Mouse (Mus musculus): ENCODE measurements at regions not wholly inside any gene's neighbourhood (a gene's known extent, or its start where the extent isn't known, plus 50 kb on each side); places are given as distances from the start of the nearest gene placed in this dataset.

DNA sequence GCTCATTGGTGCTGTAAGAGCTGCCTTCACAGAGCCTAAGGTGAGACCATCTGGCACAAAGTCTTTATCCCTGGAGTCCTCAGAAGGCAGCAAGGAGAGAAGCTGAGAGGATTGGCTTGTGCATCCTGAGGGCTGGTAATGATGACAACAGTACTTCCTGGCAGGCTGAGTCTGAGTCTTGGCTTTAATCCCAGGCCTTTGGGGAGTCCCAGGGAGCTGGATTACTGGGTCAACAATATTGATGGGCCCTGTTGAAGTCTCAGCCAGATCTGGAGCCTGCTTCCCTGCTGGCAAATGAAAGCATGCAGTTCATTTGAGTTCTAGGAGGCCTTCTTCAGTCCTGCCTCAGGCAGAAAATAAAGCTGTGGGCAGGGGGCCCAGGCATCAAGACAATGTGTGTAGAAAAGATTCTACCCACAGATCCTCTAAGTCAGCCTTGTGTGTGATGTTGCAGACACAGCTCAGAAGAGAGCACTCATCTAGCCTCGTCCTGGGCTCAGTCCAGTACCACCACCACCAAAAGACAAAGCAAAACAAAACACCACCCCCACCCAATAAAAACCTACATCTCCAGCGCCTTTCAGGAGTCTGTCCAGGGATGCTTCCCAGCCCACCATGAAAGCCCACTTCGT, 113.1 kb downstream of the Tmem215 start:
- 77% methylated on average over 3 of the region's 3 CpGs for WGBS

DNA sequence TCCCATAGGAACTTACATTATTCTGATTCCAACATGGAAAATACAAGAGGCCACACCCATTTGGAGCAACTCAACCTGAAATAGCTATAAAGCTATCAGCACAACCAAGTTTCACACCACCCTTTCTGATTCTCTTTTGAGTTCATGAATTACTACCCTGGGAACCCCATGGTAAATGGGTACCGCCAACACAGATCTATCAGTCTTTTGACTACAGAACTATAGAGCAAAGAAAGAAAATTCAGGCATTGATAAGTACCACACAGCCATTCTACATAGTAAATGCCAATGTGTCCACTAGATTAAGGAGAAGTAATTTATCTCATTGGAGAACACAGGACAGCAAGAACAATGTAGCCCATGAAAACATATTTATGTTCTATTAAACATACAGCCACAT, 114.1 kb downstream of the Tmem215 start:
- DNase-seq (ENCODE audit: low spot score) (no peak), ATAC-seq (ENCODE audit: insufficient read depth, low FRiP score, low TSS enrichment) (peak; percentile 68)
- no peaks in the 10 kb centered on the region for H3K4me1 ChIP-seq (ENCODE audit: control insufficient read depth, insufficient read depth, low read length)
- no peak overlapping the region for H3K4me2 ChIP-seq (ENCODE audit: low read depth)
- H3K4me3 ChIP-seq (ENCODE audit: low read depth, low read length): no peak overlapping the region
- no peaks in the 10 kb centered on the region for H3K36me3 ChIP-seq (ENCODE audit: control insufficient read depth, insufficient read depth, low read length)
- H3K9me3 ChIP-seq (ENCODE audit: control insufficient read depth, low read length): no peaks in the 10 kb centered on the region
- 66% methylated on average over 1 of the region's 1 CpGs for WGBS
- H3K27ac ChIP-seq (ENCODE audit: low read depth, low read length): no peak overlapping the region
- no peaks in the 10 kb centered on the region for H3K27me3 ChIP-seq (ENCODE audit: control insufficient read depth, insufficient read depth, low read length)
- no peak overlapping the region for H3K9ac ChIP-seq (ENCODE audit: low read length)

More for the DNA sequence above, 113.1 kb downstream of the Tmem215 start:
- DNase-seq (ENCODE audit: low spot score): no peak
- Histone ChIP-seq H3K4me1 (ENCODE audit: control insufficient read depth, insufficient read depth, low read length) (no peaks in the 10 kb centered on the region), H3K4me2 (ENCODE audit: low read depth) (no peak overlapping the region), H3K9ac (ENCODE audit: low read length) (no peak overlapping the region), H3K9me3 (ENCODE audit: control insufficient read depth, low read length) (no peaks in the 10 kb centered on the region), H3K36me3 (ENCODE audit: control insufficient read depth, insufficient read depth, low read length) (no peaks in the 10 kb centered on the region), H3K4me3 (ENCODE audit: low read depth, low read length) (no peak overlapping the region), H3K27ac (ENCODE audit: low read depth, low read length) (no peak overlapping the region), H3K27me3 (ENCODE audit: control insufficient read depth, insufficient read depth, low read length) (no peaks in the 10 kb centered on the region)
- no peak for ATAC-seq (ENCODE audit: insufficient read depth, low FRiP score, low TSS enrichment)

DNA sequence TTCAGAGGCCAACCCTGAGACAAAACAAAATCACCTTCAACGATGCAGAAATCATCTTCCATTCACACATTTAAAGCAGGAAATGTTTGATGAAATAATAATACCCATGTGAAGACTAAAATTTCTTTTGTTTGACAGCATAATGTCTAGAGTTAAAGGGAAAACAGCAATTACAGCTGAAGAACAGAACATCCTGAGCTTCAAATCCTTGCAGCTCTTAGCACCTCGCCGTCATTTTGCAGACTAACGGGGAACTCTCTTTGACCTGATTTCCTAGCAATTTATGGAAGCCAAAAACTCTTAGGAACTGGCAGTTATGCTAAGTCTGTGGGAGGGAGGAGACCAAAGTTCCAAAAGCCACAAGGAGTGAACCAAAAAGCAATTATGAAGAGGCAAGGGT, 115.3 kb downstream of the Tmem215 start:
- Histone ChIP-seq H3K9me3 (ENCODE audit: control insufficient read depth, low read length) (no peaks in the 10 kb centered on the region), H3K4me1 (ENCODE audit: control insufficient read depth, insufficient read depth, low read length) (no peaks in the 10 kb centered on the region), H3K4me3 (ENCODE audit: low read depth, low read length) (no peak overlapping the region), H3K27me3 (ENCODE audit: control insufficient read depth, insufficient read depth, low read length) (no peaks in the 10 kb centered on the region), H3K36me3 (ENCODE audit: control insufficient read depth, insufficient read depth, low read length) (no peaks in the 10 kb centered on the region), H3K27ac (ENCODE audit: low read depth, low read length) (no peak overlapping the region), H3K4me2 (ENCODE audit: low read depth) (no peak overlapping the region), H3K9ac (ENCODE audit: low read length) (no peak overlapping the region)
- 87% methylated on average over 4 of the region's 4 CpGs for WGBS
- DNase-seq (ENCODE audit: low spot score) (no peak), ATAC-seq (ENCODE audit: insufficient read depth, low FRiP score, low TSS enrichment) (no peak)

DNA sequence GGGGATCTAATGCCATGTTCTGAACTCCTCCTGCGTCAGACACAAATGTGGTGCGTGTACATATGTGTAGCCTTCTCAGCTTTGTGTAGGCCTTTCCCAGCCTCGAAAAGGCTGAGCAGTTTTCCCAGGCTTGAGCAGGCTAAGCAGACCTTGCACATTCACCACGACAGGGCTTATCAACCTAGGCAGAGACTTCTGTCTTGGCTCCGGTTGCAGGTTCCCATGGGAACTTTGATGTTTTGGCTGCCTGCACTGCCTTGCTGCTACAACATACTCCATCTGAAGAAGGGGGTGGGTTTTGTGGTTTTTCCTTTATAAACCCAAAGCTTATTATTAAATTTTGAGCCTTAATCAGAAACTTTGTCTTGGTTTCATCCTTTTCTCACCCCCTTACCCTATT, 109.2 kb downstream of the Aptx start:
- 85% methylated on average over 5 of the region's 5 CpGs for WGBS
- Histone ChIP-seq H3K27me3 (ENCODE audit: control insufficient read depth, insufficient read depth, low read length) (no peaks in the 10 kb centered on the region), H3K4me2 (ENCODE audit: low read depth) (no peak overlapping the region), H3K27ac (ENCODE audit: low read depth, low read length) (no peak overlapping the region), H3K36me3 (ENCODE audit: control insufficient read depth, insufficient read depth, low read length) (no peaks in the 10 kb centered on the region), H3K4me3 (ENCODE audit: low read depth, low read length) (no peak overlapping the region), H3K9ac (ENCODE audit: low read length) (no peak overlapping the region), H3K4me1 (ENCODE audit: control insufficient read depth, insufficient read depth, low read length) (no peaks in the 10 kb centered on the region), H3K9me3 (ENCODE audit: control insufficient read depth, low read length) (no peaks in the 10 kb centered on the region)
- ATAC-seq (ENCODE audit: insufficient read depth, low FRiP score, low TSS enrichment): no peak
- DNase-seq (ENCODE audit: low spot score): no peak

DNA sequence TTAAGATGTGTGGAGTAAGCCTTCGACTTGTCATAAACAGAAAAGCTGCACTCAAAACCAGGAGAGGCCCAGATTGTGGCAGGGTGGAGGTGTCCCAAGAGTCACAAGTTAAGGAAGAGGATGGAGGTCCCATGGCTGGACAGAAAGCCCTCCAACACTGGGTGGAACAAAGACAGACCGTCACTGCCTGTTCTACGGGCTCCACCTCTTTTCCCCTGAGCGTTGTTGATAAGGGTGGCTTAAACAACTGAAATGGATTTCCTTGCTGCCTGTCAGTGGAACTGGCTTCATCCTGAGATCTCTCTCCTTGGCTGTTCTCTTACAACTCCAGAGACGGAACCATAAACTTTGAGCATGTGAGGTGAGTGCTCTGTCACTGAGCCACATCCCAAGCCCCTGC, 78.0 kb downstream of the Aptx start:
- 61% methylated on average over 5 of the region's 5 CpGs for WGBS
- no peaks in the 10 kb centered on the region for H3K27me3 ChIP-seq (ENCODE audit: control insufficient read depth, insufficient read depth, low read length)
- DNase-seq (ENCODE audit: low spot score) (no peak), ATAC-seq (ENCODE audit: insufficient read depth, low FRiP score, low TSS enrichment) (no peak)
- no peak overlapping the region for H3K27ac ChIP-seq (ENCODE audit: low read depth, low read length)
- no peaks in the 10 kb centered on the region for H3K4me1 ChIP-seq (ENCODE audit: control insufficient read depth, insufficient read depth, low read length)
- H3K9me3 ChIP-seq (ENCODE audit: control insufficient read depth, low read length): no peaks in the 10 kb centered on the region
- H3K36me3 ChIP-seq (ENCODE audit: control insufficient read depth, insufficient read depth, low read length): no peaks in the 10 kb centered on the region
- H3K4me2 ChIP-seq (ENCODE audit: low read depth): no peak overlapping the region
- H3K9ac ChIP-seq (ENCODE audit: low read length): no peak overlapping the region
- H3K4me3 ChIP-seq (ENCODE audit: low read depth, low read length): no peak overlapping the region

DNA sequence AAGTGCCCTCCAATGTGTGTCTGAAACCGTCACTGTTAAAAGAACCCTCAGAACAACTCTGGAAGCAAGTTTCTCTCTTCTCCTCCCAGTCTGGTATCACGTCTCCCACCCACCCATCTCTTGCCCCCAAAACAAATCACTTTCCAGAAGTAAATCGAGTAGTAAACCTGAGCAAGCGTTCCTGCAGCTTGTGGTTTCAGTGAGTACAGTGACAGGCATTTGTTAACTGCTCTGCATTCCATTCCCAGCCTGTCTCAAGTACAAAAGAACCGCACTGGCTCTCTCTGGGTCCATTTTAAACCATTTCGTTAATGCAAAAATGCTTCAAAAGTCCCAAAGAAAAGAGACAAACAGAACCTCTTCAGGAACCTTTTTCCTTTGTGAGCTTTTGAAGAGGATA, 77.1 kb downstream of the Aptx start:
- no peaks in the 10 kb centered on the region for H3K4me1 ChIP-seq (ENCODE audit: control insufficient read depth, insufficient read depth, low read length)
- ATAC-seq (ENCODE audit: insufficient read depth, low FRiP score, low TSS enrichment) (no peak), DNase-seq (ENCODE audit: low spot score) (no peak)
- H3K9ac ChIP-seq (ENCODE audit: low read length): no peak overlapping the region
- H3K27ac ChIP-seq (ENCODE audit: low read depth, low read length): no peak overlapping the region
- H3K27me3 ChIP-seq (ENCODE audit: control insufficient read depth, insufficient read depth, low read length): no peaks in the 10 kb centered on the region
- no peak overlapping the region for H3K4me3 ChIP-seq (ENCODE audit: low read depth, low read length)
- H3K4me2 ChIP-seq (ENCODE audit: low read depth): no peak overlapping the region
- no peaks in the 10 kb centered on the region for H3K36me3 ChIP-seq (ENCODE audit: control insufficient read depth, insufficient read depth, low read length)
- H3K9me3 ChIP-seq (ENCODE audit: control insufficient read depth, low read length): no peaks in the 10 kb centered on the region
- 57% methylated on average over 6 of the region's 6 CpGs for WGBS

All from neural tube, embryonic 11.5 days (tissue).